Mouse (Mus musculus) heart, adult 2 months (tissue): ENCODE measurements around the gene Htra2.

ENCODE experiments used
- CTCF ChIP-seq: fragments of 200-600 bp; IDR thresholded peaks from 2 replicates; pipeline ENCODE4 v1.8.1; 2022; ENCODE audit warnings: antibody characterized with exemption, mild to moderate bottlenecking, moderate library complexity
- POLR2A ChIP-seq: fragments of 200-500 bp; IDR thresholded peaks from 2 replicates; pipeline ENCODE4 v1.6.1; 2011; ENCODE audit warnings: mild to moderate bottlenecking, low read depth, low read length, control low read depth; ENCODE audit not compliant: insufficient read depth

- no peak for TF ChIP-seq CTCF
- TF ChIP-seq POLR2A = no peak
Observed at GRCm38 (mm10) chr6:83084477-83084876, 29.4 kb upstream of the Htra2 start.
